Mouse (Mus musculus): ENCODE data around the gene Gm8108. TPM values are rescaled to one million over a fixed set of nuclear protein-coding genes. Genes with fewer than 3 reads are reported as not detected.
"Not testable (repeated sequence)": the region's sequence is repeated elsewhere in the genome, so short reads cannot be mapped to it uniquely, and the experiment has no call there.

Gm8108 gene
- total RNA-seq (2021), result under 1 TPM in 1 of 2 experiments, not detected in 1; 0.40 TPM
- long read RNA-seq, experiment 1, result 0 reads
- long read RNA-seq, experiment 2, result 0 reads

DNA sequence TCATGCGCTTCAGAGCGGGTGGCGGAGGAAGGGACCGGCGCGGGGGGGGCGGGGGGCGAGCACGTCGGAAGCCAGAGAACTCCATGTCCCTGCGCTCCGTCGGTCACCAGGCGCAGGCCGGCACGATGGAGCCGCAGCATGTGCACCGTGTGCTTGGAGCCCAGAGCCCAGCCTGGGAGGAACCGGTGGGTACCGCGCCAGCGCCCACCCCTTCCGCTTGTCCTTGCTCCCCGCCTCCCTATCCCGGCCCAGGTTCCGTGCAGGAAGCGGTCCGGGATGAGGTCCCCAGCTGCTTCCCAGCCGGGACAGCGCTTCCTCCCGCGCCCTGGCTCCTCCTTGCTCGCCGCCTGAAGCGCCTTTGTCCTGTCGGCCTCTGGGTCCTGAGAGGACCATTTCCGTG, at the start of gene Gm8108:
Gene Gm8108, plus strand, starts transcription at position 101 of the 400 bp plus-strand sequence.
- peak; percentile 27 for DNase-seq

GRCm38 (mm10) chr14:4083820-4084219, 26.5 kb upstream of the Gm8108 start, which contains the start of gene Gm3115:
Gene Gm3115, plus strand, starts transcription at chr14:4084120.
- DNase-seq, result not testable (repeated sequence)

DNA sequence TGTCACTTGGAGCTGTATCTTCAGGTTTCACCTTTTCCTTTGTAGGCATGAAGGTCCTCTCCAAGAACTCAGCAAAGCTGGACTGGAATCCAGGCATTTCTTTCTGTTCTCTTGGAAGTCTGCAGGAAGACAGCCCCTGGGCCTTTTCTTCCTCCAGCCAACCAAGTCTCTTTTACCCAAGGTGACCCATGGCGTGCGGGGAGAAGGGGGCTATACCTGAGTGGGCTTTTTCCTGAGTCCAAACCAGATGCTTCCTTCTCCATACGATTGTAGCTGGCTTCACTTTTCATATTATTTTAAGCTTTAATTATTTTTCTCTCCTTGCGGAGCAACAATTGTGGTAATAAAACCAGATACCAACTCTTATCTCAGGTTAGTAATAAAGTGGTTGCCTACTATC, 31.3 kb downstream of the Gm8108 start:
- not testable (repeated sequence) for DNase-seq

DNA sequence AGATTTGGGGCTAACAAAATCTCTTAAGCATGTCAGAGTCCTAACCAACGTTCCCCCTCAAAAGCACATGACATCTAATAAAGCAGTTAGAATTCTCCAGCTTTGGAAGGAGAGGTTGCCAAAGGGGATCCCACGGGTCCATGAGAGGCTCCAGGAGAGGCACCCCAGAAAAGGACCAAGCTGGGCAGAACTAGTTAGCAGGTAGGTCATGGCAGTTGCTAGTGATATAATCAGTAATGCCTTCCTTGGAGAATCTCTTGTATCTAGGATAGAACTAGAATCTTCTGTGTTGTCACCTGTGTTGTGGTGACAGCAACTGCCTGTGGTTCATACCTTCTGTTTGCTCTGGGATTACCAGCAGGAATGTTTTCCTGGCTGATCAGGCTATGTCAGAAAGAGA, 54.4 kb downstream of the Gm8108 start, which contains the start of gene Gm3127:
Gene Gm3127, plus strand, starts transcription at position 301 of the 400 bp plus-strand sequence.
- DNase-seq, result not testable (repeated sequence)

- DNase-seq, result not testable (repeated sequence)
Measured at GRCm38 (mm10) chr14:4182030-4182429, 71.7 kb downstream of the Gm8108 start.

Other genes starting within 250 kb of the Gm8108 start
- not detected for gene Gm2916, start 226.4 kb upstream of the Gm8108 start, total RNA-seq (2021)
- gene Gm3029, start 178.8 kb upstream of the Gm8108 start, total RNA-seq (2021), result not detected
- not detected for gene Gm3095, start 147.0 kb upstream of the Gm8108 start, total RNA-seq (2021)
- not detected for gene Gm3099, start 112.1 kb upstream of the Gm8108 start, total RNA-seq (2021)
- gene Gm5796, start 86.6 kb upstream of the Gm8108 start, total RNA-seq (2021), result under 1 TPM in 1 of 2 experiments, not detected in 1; 0.54 TPM
- gene Gm3115, start 26.4 kb upstream of the Gm8108 start, total RNA-seq (2021), result under 1 TPM in 1 of 2 experiments, not detected in 1; 0.16 TPM
- not detected for gene Gm3127, start 54.5 kb downstream of the Gm8108 start, total RNA-seq (2021)
- gene Gm2974, start 72.0 kb downstream of the Gm8108 start, total RNA-seq (2021), result not detected
- not detected for gene Gm3138, start 139.1 kb downstream of the Gm8108 start, total RNA-seq (2021)
- not detected for gene Gm3149, start 206.8 kb downstream of the Gm8108 start, total RNA-seq (2021)
- gene 2610042L04Rik, start 224.2 kb downstream of the Gm8108 start, total RNA-seq (2021), result not detected